Mouse (Mus musculus) kidney, embryonic 16.5 days (tissue): Measurements from ENCODE around the gene 2010111I01Rik. TPM values are rescaled to one million over a fixed set of nuclear protein-coding genes. Genes with fewer than 3 reads are reported as not detected.

Experiments used
- ATAC-seq: fragments of 200-750 bp; cut with Nextera tagmentation; 2 replicates; pipeline ENCODE4 v1.8.0; 2017; ENCODE audit warnings: moderate TSS enrichment; ENCODE audit not compliant: low FRiP score, low TSS enrichment
- H3K27ac ChIP-seq: fragments of 300-500 bp; sonication (generic); 2 replicates; pipeline ENCODE4 v1.5.1; 2014; ENCODE audit warnings: low read length
- H3K27me3 ChIP-seq: fragments of 300-500 bp; sonication (generic); 2 replicates; pipeline ENCODE4 v1.6.1; 2014; ENCODE audit warnings: low read length, control low read depth, mixed read lengths; ENCODE audit not compliant: insufficient read depth
- H3K36me3 ChIP-seq: fragments of 300-500 bp; sonication (generic); 2 replicates; pipeline ENCODE4 v1.6.1; 2014; ENCODE audit warnings: low read length, control low read depth, mixed read lengths; ENCODE audit not compliant: insufficient read depth
- H3K4me1 ChIP-seq: fragments of 300-500 bp; sonication (generic); 2 replicates; pipeline ENCODE4 v1.6.1; 2014; ENCODE audit warnings: low read length, control low read depth, mixed read lengths; ENCODE audit not compliant: insufficient read depth
- H3K4me2 ChIP-seq: fragments of 300-500 bp; sonication (generic); replicated peaks from 2 replicates; pipeline ENCODE4 v1.6.1; 2014; ENCODE audit warnings: low read depth, low read length
- H3K4me3 ChIP-seq: fragments of 300-500 bp; sonication (generic); 2 replicates; pipeline ENCODE4 v1.5.1; 2014; ENCODE audit warnings: mild to moderate bottlenecking, low read length
- H3K9ac ChIP-seq: fragments of 300-500 bp; sonication (generic); replicated peaks from 2 replicates; pipeline ENCODE4 v1.6.1; 2014; ENCODE audit warnings: low read length
- H3K9me3 ChIP-seq: fragments of 300-500 bp; sonication (generic); 2 replicates; pipeline ENCODE4 v1.6.1; 2016; ENCODE audit warnings: low read length, control low read depth
- WGBS: fragments of 180-500 bp; shearing (Covaris S2); extraction: QIAGEN DNeasy Blood & Tissue Kit; methylation state at CpG from one replicate; pipeline ENCODE4 v1.1.7; 2014; 5-methylcytosine and 5-hydroxymethylcytosine counted together
- polyA plus RNA-seq: library from polyadenylated mRNA; unstranded; fragments of >200 nt; fragmentation: Nextera tagmentation; extraction: Ambion mirVana; gene quantifications from 2 replicates; pipeline ENCODE4 v1.2.1, GENCODE M21; 2015

The 2010111I01Rik gene
- polyA plus RNA-seq, 1 experiment from 2014 or later = 146 TPM

DNA sequence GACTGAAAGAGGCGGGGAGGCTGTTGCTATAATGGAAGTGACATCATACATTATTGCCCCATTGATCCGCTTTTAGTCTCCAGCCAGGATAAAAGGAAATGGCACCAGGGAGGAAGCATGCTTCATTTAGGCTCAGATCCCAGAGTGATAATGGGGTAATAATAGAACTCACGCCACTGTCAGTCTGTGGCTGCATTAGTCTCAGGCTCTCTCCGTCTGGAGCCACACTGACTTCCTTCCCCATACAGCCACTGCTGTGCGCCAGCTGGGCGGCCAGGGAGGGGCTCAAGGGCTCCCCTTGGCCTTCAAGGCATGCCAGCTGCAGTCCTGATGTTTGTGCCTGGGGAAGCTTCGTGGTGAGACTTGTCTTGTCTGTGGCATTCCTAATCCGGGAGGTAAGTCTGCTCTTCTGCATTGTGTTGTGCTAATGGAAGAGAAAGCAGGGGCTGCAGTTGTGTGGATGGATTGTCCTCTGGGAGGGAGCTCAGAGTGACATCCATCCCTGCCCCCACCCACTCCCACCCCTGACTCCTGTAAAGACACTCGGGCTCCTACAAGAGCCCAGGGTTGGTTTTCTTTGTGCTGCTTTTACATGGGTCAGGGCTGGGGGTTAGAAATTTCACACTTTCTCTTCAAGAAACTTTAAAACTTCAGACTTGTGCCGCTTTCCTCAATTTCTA, 314.2 kb downstream of the 2010111I01Rik start:
- Histone ChIP-seq H3K9ac (peak overlapping the region; percentile 63), H3K9me3 (no peaks in the 10 kb centered on the region), H3K36me3 (peaks cover 20% of the 10 kb centered on the region), H3K27ac (peak overlapping the region; percentile 91), H3K27me3 (no peaks in the 10 kb centered on the region), H3K4me2 (peak overlapping the region; percentile 63), H3K4me1 (peaks cover 69% of the 10 kb centered on the region), H3K4me3 (peak overlapping the region; percentile 36)
- WGBS = 15% methylated on average over 10 of the region's 10 CpGs
- ATAC-seq = peak; percentile 74

DNA sequence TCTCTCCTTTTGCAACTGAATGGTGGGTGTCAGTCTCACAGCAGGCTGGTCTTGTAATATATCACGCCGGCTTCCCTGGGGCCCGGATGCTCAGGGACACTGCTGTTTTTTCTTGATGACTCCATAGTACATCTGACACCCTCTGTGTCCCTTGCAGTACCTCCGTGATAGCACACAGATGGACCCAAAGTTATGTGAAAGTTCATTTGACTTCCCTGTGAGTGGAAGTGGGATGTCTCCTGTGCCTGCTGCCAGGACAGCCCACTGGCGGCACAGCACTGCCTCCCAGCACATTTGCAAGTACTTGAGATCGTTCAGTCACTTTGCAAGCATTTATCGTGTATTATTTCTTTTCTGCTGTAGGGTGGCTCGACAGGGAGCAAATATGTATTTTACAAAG, 315.1 kb downstream of the 2010111I01Rik start:
- no peaks in the 10 kb centered on the region for H3K27me3 ChIP-seq
- 29% methylated on average over 8 of the region's 8 CpGs for WGBS
- peak overlapping the region; percentile 36 for H3K4me3 ChIP-seq
- H3K9ac ChIP-seq = peak overlapping the region; percentile 63
- peak overlapping the region; percentile 91 for H3K27ac ChIP-seq
- no peak for ATAC-seq
- H3K9me3 ChIP-seq = no peaks in the 10 kb centered on the region
- peaks cover 21% of the 10 kb centered on the region for H3K36me3 ChIP-seq
- peak overlapping the region; percentile 63 for H3K4me2 ChIP-seq
- peaks cover 66% of the 10 kb centered on the region for H3K4me1 ChIP-seq

DNA sequence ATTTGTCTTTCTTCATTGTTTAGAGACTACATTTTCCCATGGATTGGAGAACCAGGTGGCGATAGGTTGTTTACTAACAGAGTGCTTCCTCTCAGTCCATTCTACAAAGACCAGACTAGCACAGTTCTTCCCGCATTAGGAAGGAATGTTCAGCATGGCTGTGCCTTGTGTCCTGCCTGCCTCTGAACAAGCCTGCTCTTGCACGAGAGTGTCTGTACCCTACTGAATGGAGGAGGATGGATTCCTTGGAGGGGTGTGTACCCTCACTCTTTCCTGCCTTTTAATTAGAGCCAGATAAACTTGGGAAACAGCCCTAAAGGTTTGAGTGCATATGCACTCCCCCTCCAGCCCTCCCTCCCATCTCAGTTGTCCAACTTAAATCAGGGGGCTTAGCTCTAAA, 315.7 kb downstream of the 2010111I01Rik start:
- Histone ChIP-seq H3K27ac (peak overlapping the region; percentile 52; the same call in 1 of the 2 replicates), H3K4me1 (peaks cover 66% of the 10 kb centered on the region), H3K27me3 (no peaks in the 10 kb centered on the region), H3K9ac (peak overlapping the region; percentile 50; the same call in 1 of the 2 replicates), H3K9me3 (no peaks in the 10 kb centered on the region), H3K4me3 (peak overlapping the region; percentile 36), H3K36me3 (peaks cover 24% of the 10 kb centered on the region), H3K4me2 (peak overlapping the region; percentile 42)
- 38% methylated on average over 3 of the region's 3 CpGs for WGBS
- ATAC-seq = peak; percentile 36; the same call in 1 of the 2 replicates

DNA sequence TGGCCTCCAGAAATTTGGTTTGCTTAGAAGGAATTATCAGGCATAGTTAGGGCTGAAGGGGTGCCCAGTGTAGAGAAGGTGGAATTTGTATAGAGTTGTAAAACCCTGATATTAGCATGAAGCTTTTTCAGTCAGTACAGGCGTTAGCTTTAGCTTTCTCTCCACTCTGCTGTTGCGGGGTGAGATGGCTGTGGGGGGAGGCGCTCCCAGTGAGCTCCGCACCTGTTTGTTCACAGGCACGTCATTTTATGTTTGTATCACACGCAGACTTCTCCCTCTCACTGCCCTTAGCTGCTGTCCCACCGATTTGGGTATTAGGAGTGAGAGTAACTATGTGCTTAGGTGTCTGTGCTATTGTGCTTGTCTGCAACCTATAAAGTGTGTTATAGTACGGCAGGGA, 316.5 kb downstream of the 2010111I01Rik start:
- H3K4me2 ChIP-seq = peak overlapping the region; percentile 42
- whole genome bisulfite sequencing = 63% methylated on average over 8 of the region's 8 CpGs
- H3K27ac ChIP-seq = no peak overlapping the region
- no peak for ATAC-seq
- no peaks in the 10 kb centered on the region for H3K9me3 ChIP-seq
- H3K4me3 ChIP-seq = no peak overlapping the region
- peak overlapping the region; percentile 22; the same call in 1 of the 2 replicates for H3K9ac ChIP-seq
- no peaks in the 10 kb centered on the region for H3K27me3 ChIP-seq
- H3K36me3 ChIP-seq = peaks cover 30% of the 10 kb centered on the region
- H3K4me1 ChIP-seq = peaks cover 63% of the 10 kb centered on the region

DNA sequence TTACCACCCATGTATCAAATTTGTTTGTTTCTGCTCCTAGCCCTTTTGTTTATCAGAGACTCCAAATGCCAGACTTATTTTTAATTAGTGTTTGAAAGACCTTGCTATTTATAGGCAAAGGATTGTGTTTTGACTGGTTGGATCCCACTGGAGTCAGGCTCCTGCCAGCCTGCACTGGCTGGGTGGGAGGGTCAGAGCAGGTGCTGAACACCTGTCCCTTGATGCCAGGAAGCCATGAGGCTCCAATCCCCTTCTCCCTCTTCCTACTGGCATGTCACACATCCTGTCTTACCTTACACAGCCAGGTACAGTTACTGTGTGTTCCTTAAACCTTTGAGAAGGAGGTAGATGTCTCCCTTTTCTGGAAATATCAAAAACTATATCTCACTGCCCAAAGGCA, 318.5 kb downstream of the 2010111I01Rik start:
- ATAC-seq = no peak
- no peak overlapping the region for H3K27ac ChIP-seq
- H3K9ac ChIP-seq = no peak overlapping the region
- no peak overlapping the region for H3K4me2 ChIP-seq
- peaks cover 48% of the 10 kb centered on the region for H3K36me3 ChIP-seq
- H3K4me1 ChIP-seq = peaks cover 51% of the 10 kb centered on the region
- H3K4me3 ChIP-seq = no peak overlapping the region
- no peaks in the 10 kb centered on the region for H3K27me3 ChIP-seq
- no peaks in the 10 kb centered on the region for H3K9me3 ChIP-seq

DNA sequence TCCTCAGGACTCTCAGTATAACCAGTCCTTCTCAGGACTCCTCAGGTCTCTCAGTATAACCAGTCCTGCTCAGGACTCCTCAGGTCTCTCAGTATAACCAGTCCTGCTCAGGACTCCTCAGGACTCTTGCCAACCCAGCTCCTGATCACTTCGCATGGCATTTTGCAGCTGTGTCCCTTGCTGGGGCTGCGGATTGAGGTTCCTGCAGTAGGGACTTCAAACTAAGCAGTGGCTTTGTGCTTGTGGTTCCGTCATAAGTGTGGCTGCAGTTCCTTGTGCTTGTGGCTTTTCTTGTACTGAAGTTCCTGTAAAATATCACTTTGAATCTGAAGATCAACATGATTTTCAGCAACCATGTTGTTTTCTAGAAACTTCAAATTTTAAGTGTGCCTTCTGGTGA, 320.1 kb downstream of the 2010111I01Rik start:
- Histone ChIP-seq H3K9me3 (no peaks in the 10 kb centered on the region), H3K9ac (no peak overlapping the region), H3K4me2 (no peak overlapping the region), H3K27ac (no peak overlapping the region), H3K27me3 (no peaks in the 10 kb centered on the region), H3K36me3 (peaks cover 59% of the 10 kb centered on the region), H3K4me1 (peaks cover 42% of the 10 kb centered on the region), H3K4me3 (no peak overlapping the region)
- no peak for ATAC-seq
- 92% methylated on average over 3 of the region's 3 CpGs for whole genome bisulfite sequencing

DNA sequence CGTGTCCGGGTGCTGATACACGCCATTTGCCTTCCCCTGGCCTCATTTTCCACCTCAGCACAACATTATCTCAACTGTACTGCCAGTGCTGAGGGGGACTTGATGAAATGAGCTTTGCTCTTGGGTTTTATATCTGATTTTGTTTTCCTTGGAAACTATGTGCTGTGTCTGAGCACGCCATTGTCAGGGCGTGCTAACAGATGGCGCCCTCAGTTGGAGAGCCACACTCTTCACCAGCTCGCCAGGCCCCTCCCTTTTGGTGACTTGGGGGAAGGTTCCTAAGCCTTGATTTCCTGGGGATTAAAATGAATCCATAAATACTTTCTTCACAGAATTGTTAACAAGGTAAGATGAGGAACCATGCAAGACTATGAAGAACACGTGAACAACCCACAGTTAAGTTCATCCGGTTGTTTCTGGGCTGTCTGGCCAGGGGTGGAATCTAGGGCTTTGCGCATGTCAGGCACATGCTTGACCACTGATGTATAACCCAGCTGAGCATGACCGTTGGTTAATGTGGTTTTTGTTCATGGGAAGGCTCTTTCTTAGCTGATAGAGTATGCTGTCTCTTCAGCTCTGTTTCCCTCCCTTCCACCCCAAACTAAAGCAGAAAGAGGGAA, 321.9 kb downstream of the 2010111I01Rik start:
- H3K4me2 ChIP-seq = no peak overlapping the region
- ATAC-seq = no peak
- no peaks in the 10 kb centered on the region for H3K9me3 ChIP-seq
- no peaks in the 10 kb centered on the region for H3K27me3 ChIP-seq
- H3K27ac ChIP-seq = no peak overlapping the region
- peaks cover 31% of the 10 kb centered on the region for H3K4me1 ChIP-seq
- no peak overlapping the region for H3K4me3 ChIP-seq
- no peak overlapping the region for H3K9ac ChIP-seq
- H3K36me3 ChIP-seq = peaks cover 75% of the 10 kb centered on the region
- 84% methylated on average over 11 of the region's 11 CpGs for WGBS

DNA sequence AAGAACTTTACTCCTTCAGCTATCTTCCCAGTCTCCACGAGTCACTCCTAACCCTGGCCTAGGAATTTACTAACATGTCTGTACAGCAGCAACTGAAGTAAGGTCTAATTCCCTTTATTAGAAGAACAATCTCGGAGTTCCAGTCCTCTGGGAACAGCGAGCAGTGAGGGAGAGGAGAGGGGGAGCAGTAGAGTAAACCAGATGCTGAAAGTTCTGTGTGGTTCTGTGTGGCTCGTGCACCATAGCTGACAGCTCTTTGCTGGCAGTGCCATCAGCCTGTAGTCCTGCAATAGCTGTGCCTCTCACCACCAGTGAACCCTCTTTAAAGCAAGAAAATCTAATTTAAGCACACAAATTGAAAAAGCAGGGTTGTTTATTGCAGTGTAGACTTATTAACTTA, 324.5 kb downstream of the 2010111I01Rik start:
- Histone ChIP-seq H3K4me2 (no peak overlapping the region), H3K27ac (peak overlapping the region; percentile 63), H3K9ac (no peak overlapping the region; the same call in 1 of the 2 replicates), H3K4me3 (no peak overlapping the region), H3K36me3 (peaks cover 54% of the 10 kb centered on the region), H3K27me3 (no peaks in the 10 kb centered on the region), H3K4me1 (peaks cover 30% of the 10 kb centered on the region), H3K9me3 (no peaks in the 10 kb centered on the region)
- WGBS = 36% methylated on average over 4 of the region's 4 CpGs
- ATAC-seq = no peak

DNA sequence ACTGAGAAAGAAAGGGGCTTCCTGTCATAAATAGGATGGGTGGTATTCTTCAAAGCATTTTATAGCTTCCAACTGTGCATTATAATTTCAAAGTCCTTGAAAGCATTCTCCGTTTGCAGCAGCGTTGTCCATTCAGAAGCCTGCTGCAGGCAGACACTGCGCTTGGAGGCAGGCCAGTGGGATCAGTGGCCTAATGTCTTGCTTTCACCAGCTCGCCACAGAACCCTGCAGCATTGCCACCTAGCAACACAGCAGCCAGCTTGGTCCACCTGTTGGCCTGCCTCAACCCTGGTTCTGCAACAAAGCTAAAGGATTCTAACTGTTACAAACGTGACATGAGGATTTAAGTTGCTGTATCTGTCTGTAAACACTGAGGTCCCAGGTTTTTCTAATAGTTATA, 325.0 kb downstream of the 2010111I01Rik start:
- 0 out of 2 replicates have a peak overlapping the region, but pooled peaks have one; percentile 16 for H3K27ac ChIP-seq
- ATAC-seq = no peak
- WGBS = 50% methylated on average over 5 of the region's 5 CpGs
- H3K4me1 ChIP-seq = peaks cover 36% of the 10 kb centered on the region
- peaks cover 57% of the 10 kb centered on the region for H3K36me3 ChIP-seq
- no peak overlapping the region for H3K9ac ChIP-seq
- no peaks in the 10 kb centered on the region for H3K27me3 ChIP-seq
- no peak overlapping the region for H3K4me3 ChIP-seq
- no peaks in the 10 kb centered on the region for H3K9me3 ChIP-seq
- H3K4me2 ChIP-seq = no peak overlapping the region

DNA sequence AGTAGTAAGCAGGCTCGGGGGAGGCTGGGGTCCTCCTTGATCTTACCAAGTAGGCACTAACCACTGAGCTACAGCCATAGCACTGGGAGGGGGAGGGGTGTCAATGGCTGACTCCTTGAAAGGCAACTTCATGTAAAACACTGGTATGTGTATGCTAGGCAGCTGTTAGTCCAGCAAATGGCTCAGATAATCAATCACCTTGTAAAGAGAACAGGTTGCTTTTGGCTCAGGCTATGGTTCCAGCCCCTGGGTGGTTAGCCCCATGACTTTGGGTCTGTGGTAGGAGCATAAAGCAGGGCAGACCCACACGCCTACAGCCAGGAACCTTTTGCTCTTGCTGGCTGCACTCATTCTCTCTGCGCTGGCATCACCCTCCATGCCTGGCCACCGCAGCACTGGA, 325.4 kb downstream of the 2010111I01Rik start:
- no peak for ATAC-seq

More for the DNA sequence above, 325.4 kb downstream of the 2010111I01Rik start:
- Histone ChIP-seq H3K27ac (0 out of 2 replicates have a peak overlapping the region, but pooled peaks have one; percentile 16), H3K36me3 (peaks cover 57% of the 10 kb centered on the region), H3K9me3 (no peaks in the 10 kb centered on the region), H3K4me1 (peaks cover 40% of the 10 kb centered on the region), H3K27me3 (no peaks in the 10 kb centered on the region), H3K4me3 (no peak overlapping the region), H3K9ac (no peak overlapping the region), H3K4me2 (no peak overlapping the region)
- WGBS = 88% methylated on average over 4 of the region's 4 CpGs
